Mouse (Mus musculus) embryonic facial prominence, embryonic 14.5 days (tissue): ENCODE measurements around the gene Polr1c. TPM values are rescaled to one million over a fixed set of nuclear protein-coding genes. Genes with fewer than 3 reads are reported as not detected.

Source experiments
- ATAC-seq: fragments of 200-750 bp; cut with Nextera tagmentation; 2 replicates; pipeline ENCODE4 v1.8.0; 2017; ENCODE audit warnings: low read depth, moderate number of reproducible peaks, moderate TSS enrichment
- DNase-seq: peaks from one replicate; pipeline ENCODE4 v3.0.0-alpha.2; 2015; ENCODE audit warnings: low spot score
- H3K27ac ChIP-seq: fragments of 300-500 bp; sonication (generic); replicated peaks from 2 replicates; pipeline ENCODE4 v1.5.1; 2014; ENCODE audit warnings: low read depth, mild to moderate bottlenecking, low read length, moderate library complexity
- H3K27me3 ChIP-seq: fragments of 300-500 bp; sonication (generic); replicated peaks from 2 replicates; pipeline ENCODE4 v1.6.1; 2014; ENCODE audit warnings: low read length; ENCODE audit not compliant: control insufficient read depth, insufficient read depth
- H3K36me3 ChIP-seq: fragments of 300-500 bp; sonication (generic); 2 replicates; pipeline ENCODE4 v1.6.1; 2014; ENCODE audit warnings: low read length, mixed read lengths; ENCODE audit not compliant: control insufficient read depth, insufficient read depth
- H3K4me1 ChIP-seq: fragments of 300-500 bp; sonication (generic); 2 replicates; pipeline ENCODE4 v1.6.1; 2014; ENCODE audit warnings: antibody characterized with exemption, low read length; ENCODE audit not compliant: control insufficient read depth, insufficient read depth
- H3K4me2 ChIP-seq: fragments of 300-500 bp; sonication (generic); 2 replicates; pipeline ENCODE4 v1.6.1; 2014; ENCODE audit warnings: low read depth, mild to moderate bottlenecking, low read length, moderate library complexity, mixed read lengths
- H3K4me3 ChIP-seq: fragments of 300-500 bp; sonication (generic); 2 replicates; pipeline ENCODE4 v1.5.1; 2014; ENCODE audit warnings: low read depth, mild to moderate bottlenecking, low read length
- H3K9ac ChIP-seq: fragments of 300-500 bp; sonication (generic); 2 replicates; pipeline ENCODE4 v1.6.1; 2014; ENCODE audit warnings: low read depth, mild to moderate bottlenecking, low read length, moderate library complexity, mixed read lengths
- H3K9me3 ChIP-seq: fragments of 300-500 bp; sonication (generic); 2 replicates; pipeline ENCODE4 v1.6.1; 2016; ENCODE audit warnings: low read length; ENCODE audit not compliant: control insufficient read depth
- WGBS: fragments of 180-500 bp; shearing (Covaris S2); extraction: QIAGEN DNeasy Blood & Tissue Kit; methylation state at CpG from one replicate; pipeline ENCODE4 v1.1.7; 2014; 5-methylcytosine and 5-hydroxymethylcytosine counted together
- polyA plus RNA-seq: library from polyadenylated mRNA; unstranded; fragments of >200 nt; fragmentation: Nextera tagmentation; extraction: Ambion mirVana; gene quantifications from 2 replicates; pipeline ENCODE4 v1.2.1, GENCODE M21; 2014

The Polr1c gene
- polyA plus RNA-seq, 1 experiment from 2014 or later: 78.1 TPM

- 89% methylated on average over 16 of the region's 17 CpGs for WGBS
- Histone ChIP-seq H3K36me3 (peaks cover 83% of the 10 kb centered on the region), H3K9me3 (no peaks in the 10 kb centered on the region), H3K27me3 (peaks cover 8% of the 10 kb centered on the region), H3K9ac (no peak overlapping the region), H3K4me3 (no peak overlapping the region), H3K4me1 (no peaks in the 10 kb centered on the region), H3K27ac (no peak overlapping the region), H3K4me2 (no peak overlapping the region)
- DNase-seq (no peak), ATAC-seq (no peak)
These were observed 11.8 kb upstream of the Polr1c start for GRCm38 (mm10) chr17:46259675-46260074.

GRCm38 (mm10) chr17:46258279-46259053 is 10.6 kb upstream of the Polr1c start:
- no peaks in the 10 kb centered on the region for H3K9me3 ChIP-seq
- H3K27me3 ChIP-seq: peaks cover 16% of the 10 kb centered on the region
- 86% methylated on average over 29 of the region's 30 CpGs for WGBS
- no peak overlapping the region for H3K4me3 ChIP-seq
- H3K4me1 ChIP-seq: no peaks in the 10 kb centered on the region; the same call in 1 of the 2 replicates
- no peak overlapping the region for H3K9ac ChIP-seq
- ATAC-seq (no peak), DNase-seq (no peak)
- peaks cover 71% of the 10 kb centered on the region for H3K36me3 ChIP-seq
- no peak overlapping the region for H3K27ac ChIP-seq
- H3K4me2 ChIP-seq: no peak overlapping the region

- WGBS: 25% methylated on average over 6 of the region's 6 CpGs
- Histone ChIP-seq H3K36me3 (peaks cover 65% of the 10 kb centered on the region), H3K9ac (no peak overlapping the region), H3K4me3 (no peak overlapping the region), H3K27ac (no peak overlapping the region), H3K9me3 (no peaks in the 10 kb centered on the region), H3K27me3 (peaks cover 16% of the 10 kb centered on the region), H3K4me2 (no peak overlapping the region), H3K4me1 (no peaks in the 10 kb centered on the region; the same call in 1 of the 2 replicates)
- DNase-seq (no peak), ATAC-seq (no peak)
These were observed 7.3 kb upstream of the Polr1c start for GRCm38 (mm10) chr17:46255147-46255546.

DNA sequence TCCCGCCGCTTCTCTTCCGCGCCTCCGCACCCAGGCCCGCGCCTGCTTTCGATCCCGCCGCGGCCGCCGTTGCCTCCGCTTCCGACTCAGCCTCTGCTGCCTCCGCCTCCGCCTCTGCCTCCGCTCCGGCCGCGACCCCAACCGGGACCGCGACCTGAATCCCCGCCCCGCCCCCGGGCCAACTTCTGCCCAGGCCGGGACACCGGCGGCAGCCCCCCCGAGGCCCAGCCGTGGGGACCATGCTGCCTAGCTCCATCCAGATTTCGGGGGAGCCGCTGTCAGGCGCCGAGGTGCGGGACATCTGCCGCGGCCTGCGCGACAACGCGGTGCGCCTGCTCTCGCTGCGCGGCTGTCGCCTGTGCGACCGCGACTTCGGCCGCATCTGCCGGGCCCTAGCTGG is 6.3 kb upstream of the Polr1c start:
- DNase-seq: no peak
- ATAC-seq: peak; percentile 27
- peak overlapping the region; percentile 71 for H3K4me3 ChIP-seq
- peak overlapping the region; percentile 67 for H3K9ac ChIP-seq
- H3K36me3 ChIP-seq: peaks cover 65% of the 10 kb centered on the region
- H3K27me3 ChIP-seq: peaks cover 16% of the 10 kb centered on the region
- H3K9me3 ChIP-seq: no peaks in the 10 kb centered on the region
- no peak overlapping the region for H3K27ac ChIP-seq
- peaks cover 3% of the 10 kb centered on the region for H3K4me1 ChIP-seq
- H3K4me2 ChIP-seq: peak overlapping the region; percentile 100
- WGBS: under 1% methylated on average over 16 of the region's 54 CpGs

- Histone ChIP-seq H3K27me3 (peaks cover 16% of the 10 kb centered on the region), H3K36me3 (peaks cover 61% of the 10 kb centered on the region), H3K4me3 (peak within 1 kb of the TSS; percentile 71), H3K9me3 (no peaks in the 10 kb centered on the region), H3K4me1 (peaks cover 9% of the 10 kb centered on the region), H3K9ac (peak within 1 kb of the TSS; percentile 67), H3K4me2 (peak within 1 kb of the TSS; percentile 100), H3K27ac (no peak within 1 kb of the TSS)
- DNase-seq: peak; percentile 94
- WGBS: 3% methylated on average over 31 of the region's 48 CpGs
- ATAC-seq: peak; percentile 87
These were observed 5.7 kb upstream of the Polr1c start, which contains the start of gene Lrrc73 for GRCm38 (mm10) chr17:46253452-46254084. Gene Lrrc73 (plus strand): TSS chr17:46253531.

- ATAC-seq (no peak), DNase-seq (peak; percentile 44)
- H3K27ac ChIP-seq: no peak overlapping the region
- H3K4me1 ChIP-seq: peaks cover 9% of the 10 kb centered on the region
- H3K9me3 ChIP-seq: no peaks in the 10 kb centered on the region
- H3K27me3 ChIP-seq: peaks cover 16% of the 10 kb centered on the region
- 59% methylated on average over 14 of the region's 14 CpGs for WGBS
- H3K4me2 ChIP-seq: peak overlapping the region; percentile 100
- peak overlapping the region; percentile 71 for H3K4me3 ChIP-seq
- peak overlapping the region; percentile 67 for H3K9ac ChIP-seq
- H3K36me3 ChIP-seq: peaks cover 54% of the 10 kb centered on the region
These were observed 5.0 kb upstream of the Polr1c start for GRCm38 (mm10) chr17:46252571-46253451.

- H3K36me3 ChIP-seq: peaks cover 43% of the 10 kb centered on the region
- H3K27me3 ChIP-seq: peaks cover 16% of the 10 kb centered on the region
- peaks cover 16% of the 10 kb centered on the region for H3K4me1 ChIP-seq
- DNase-seq (no peak), ATAC-seq (no peak)
- no peak overlapping the region for H3K9ac ChIP-seq
- no peak overlapping the region for H3K27ac ChIP-seq
- no peaks in the 10 kb centered on the region for H3K9me3 ChIP-seq
- H3K4me3 ChIP-seq: no peak overlapping the region
- H3K4me2 ChIP-seq: no peak overlapping the region
- 75% methylated on average over 7 of the region's 7 CpGs for WGBS
These were observed 3.3 kb upstream of the Polr1c start for GRCm38 (mm10) chr17:46251174-46251573.

GRCm38 (mm10) chr17:46248189-46248522 is 302 bp upstream of the Polr1c start:
- Histone ChIP-seq H3K9me3 (no peaks in the 10 kb centered on the region), H3K4me1 (peaks cover 16% of the 10 kb centered on the region), H3K4me2 (peak overlapping the region; percentile 89), H3K4me3 (peak overlapping the region; percentile 98), H3K9ac (peak overlapping the region; percentile 96), H3K27ac (peak overlapping the region; percentile 85), H3K36me3 (peaks cover 73% of the 10 kb centered on the region), H3K27me3 (no peaks in the 10 kb centered on the region)
- WGBS: under 1% methylated on average over 32 of the region's 37 CpGs
- ATAC-seq (peak; percentile 31), DNase-seq (no peak)
